Mouse (Mus musculus): Measurements from ENCODE around the gene Pde6g.

Gene Pde6g

DNA sequence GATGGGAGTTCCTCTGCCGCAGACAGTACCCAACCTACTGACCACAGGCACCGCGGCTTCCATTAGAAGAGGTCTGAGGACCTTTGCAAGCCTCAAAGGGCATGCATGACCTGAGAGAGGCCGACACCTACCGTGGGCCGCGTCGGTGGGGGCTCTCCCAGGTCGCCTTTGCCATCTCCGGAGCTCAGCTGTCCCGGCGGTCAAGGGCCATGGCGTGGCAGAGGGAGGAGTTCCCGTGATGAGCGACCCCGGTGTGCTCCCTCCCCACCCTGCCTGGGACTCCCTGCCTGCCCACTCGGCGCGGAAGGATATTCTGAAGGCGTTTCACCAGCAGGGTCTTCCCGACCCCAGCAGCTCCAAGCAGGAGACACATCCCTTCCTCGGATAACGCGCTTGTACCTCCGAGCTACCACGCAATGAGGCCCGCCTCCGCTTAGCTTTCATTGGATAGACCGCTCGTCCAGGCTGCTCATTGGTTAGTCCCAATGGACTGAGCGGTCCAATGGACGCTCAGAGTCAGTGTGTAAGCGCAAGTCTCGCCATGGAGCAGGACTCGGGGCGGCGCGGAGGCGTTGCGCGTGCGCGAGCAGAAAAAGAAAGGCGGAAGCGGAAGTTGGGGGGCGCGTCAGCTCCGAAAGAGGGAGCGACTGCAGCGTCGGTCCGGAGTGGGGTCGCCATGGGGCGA, 13.9 kb upstream of the Pde6g start, which contains the start of gene Arl16:
Arl16 (minus strand) TSS at position 557 of the 685 bp plus-strand sequence.
- DNase-seq (ENCODE audit: extremely low spot score), result peak; percentile 97

DNA sequence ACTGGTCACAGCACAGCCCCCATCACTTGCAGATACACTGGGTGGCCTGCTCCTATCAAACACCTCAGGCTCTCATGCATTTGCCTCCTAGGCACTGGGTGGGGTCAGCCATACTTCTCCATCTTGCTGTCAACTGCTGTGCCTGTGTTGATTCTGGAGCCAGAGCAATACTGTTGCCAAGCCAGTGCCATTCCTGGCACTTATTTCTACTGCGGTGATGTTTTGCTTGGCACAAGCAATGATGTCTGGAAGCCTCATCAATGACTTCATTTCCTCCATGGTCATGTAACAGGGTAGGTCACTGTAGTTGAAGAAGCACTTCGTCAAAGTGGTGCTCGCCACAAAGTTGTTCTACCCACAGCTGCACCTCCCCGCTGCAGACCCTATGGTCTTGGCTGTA, 12.2 kb upstream of the Pde6g start:
- DNase-seq (ENCODE audit: extremely low spot score), result no peak

DNA sequence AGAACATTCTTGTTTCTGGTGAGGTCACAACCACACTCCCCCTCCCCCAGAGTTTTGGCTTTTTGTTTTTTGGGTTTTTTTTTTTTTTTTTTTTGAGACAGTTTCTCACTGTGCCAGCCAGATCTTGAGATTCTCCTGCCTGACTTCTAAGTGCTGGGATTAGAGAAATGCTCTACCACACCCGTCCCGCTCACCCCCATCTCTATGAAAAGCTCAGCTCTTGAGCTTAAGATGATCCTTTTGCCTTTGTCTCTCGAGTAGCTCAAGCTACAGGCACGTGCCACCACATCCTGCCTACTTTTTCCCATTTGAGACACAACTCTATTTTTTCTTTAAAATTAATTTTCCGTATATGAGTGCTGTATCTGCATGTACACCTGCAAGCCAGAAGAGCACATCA, 11.1 kb upstream of the Pde6g start:
- no peak for DNase-seq (ENCODE audit: extremely low spot score)

DNA sequence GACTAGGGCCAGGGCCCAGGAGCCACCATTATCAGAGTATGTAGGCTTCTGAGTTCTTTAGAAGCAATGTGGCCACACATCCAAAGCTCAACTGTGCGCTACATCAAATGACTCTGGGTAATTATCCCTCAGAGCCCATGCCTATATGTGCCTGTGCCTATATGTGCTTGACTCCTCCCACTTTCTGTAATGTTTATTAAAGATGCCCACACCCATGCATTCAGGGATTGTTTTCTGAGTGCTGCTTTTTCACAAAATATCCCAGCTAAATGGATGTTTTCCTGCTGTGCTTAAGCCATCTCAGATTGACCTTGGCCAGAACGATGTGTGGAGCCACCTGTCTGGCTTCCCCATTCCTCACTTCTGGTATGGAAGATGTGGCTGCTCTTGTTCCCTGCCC, 10.2 kb upstream of the Pde6g start:
- DNase-seq (ENCODE audit: extremely low spot score), result no peak

DNA sequence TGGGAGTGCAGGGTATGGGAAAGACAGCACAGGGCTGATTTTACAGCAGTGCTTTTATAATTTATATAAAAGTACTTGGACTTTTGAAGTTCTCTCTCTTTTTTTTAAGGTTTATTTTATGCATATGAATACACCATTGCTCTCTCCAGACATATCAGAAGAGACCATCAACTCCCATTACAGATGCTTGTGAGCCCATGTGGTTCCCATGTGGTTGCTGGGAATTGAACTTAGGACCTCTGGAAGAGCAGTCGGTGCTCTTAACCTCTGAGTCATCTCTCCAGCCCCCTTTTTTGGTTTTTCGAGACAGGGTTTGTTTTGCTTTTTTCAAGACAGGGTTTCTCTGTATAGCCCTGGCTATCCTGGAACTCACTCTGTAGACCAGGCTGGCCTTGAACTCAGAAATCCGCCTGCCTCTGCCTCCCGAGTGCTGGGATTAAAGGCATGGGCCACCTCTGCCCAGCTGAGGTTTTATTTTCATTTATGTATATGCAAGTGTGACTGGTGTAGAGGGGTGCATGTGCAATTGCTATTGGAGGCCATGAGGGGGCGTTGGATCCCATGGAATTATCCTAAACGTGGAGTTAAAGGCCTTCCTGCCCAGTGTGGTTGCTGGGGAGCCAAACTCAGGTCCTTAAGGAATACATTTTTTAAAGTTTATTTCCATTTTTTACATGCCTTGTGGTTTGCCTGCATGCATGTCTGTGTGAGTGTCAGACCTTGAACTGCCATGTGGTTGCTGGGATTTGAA, 5.7 kb upstream of the Pde6g start:
- DNase-seq (ENCODE audit: extremely low spot score), result no peak

DNA sequence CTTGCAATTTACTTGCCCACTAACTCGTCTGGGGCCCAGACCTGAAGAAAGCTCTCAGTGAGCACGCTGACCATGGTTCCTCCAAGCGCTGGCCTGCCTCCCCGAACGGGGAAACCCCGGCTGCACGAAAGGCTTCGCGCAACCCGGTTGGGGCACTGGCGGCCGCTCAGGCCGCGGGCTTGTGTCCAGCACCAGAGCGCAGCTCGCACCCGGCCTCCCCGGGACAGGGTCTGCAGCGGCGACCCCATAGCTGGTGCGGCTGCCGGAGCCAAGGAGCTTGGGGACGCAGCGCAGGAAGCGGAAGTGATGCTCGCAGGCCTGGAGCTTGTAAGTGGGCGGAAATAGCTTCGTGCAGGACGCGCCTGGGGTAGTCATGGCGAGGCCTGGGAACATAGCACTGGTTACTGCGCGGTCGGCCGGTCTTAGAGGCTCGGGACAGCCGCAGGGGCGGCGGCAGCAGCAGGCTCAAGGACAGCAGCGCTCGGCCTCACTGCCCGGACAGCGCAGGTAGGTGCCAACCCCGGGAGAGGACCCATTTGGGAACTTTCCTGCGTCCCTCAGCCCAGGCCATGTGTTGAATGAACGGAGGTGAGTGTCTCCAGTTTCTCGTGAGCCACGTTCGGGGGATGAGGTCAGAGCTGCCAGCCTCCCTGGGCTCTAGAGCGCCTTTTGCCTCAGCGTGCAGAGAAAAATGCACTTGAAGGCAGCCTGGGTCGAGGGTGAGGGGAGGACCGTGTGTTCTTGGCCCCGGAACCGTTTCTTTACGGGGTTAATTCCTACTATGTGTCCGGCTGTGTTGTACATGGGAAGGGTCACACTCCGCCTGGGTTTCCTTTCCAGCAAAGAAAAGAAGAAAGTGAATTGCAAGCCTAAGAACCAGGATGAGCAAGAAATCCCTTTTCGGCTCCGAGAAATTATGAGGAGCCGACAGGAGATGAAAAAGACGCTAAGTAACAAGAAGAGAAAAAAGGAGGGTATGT, 4.8 kb upstream of the Pde6g start, which contains the start of the genes Oxld1 and Ccdc137:
Oxld1 (minus strand) TSS at position 297 of the 980 bp plus-strand sequence.
Ccdc137 (plus strand) TSS at position 344 of the 980 bp plus-strand sequence.
- peak; percentile 85 for DNase-seq (ENCODE audit: extremely low spot score)

DNA sequence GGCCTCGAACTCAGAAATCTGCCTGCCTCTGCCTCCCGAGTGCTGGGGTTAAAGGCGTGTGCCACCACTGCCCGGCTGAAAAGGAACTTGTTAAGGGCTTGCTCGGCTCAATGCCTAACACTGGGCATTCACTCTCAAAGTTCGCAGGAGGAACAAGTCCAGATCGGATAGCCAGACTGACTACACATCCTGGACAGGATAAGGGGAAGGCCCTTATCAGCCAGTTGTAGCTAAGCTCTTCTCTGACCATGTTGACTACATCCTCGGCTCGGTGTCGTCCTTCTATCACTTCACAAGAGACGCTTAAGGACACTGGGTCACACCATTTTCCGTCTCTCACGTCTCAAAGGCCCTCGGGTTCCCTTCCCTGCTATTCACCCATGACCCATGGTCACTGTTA, 4.1 kb upstream of the Pde6g start:
- no peak for DNase-seq (ENCODE audit: extremely low spot score)

DNA sequence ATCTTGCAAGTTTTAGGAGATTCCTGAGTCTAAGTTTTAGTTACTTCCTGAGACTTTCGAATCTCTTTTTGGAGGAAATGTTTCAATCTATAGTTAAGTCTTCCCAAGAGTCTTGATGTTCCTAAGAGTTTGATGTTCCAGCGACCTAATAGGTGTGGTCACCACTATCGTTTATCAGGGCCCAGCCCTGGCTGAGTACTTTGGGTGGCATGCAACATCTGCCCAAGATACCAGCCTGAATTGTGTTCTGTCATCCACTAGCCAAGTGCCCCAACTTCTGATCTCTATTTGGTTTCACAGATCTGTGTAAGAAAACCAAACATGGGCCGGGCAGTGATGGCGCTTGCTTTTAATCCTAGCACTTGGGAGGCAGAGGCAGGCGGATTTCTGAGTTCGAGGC, 2.1 kb upstream of the Pde6g start:
- DNase-seq (ENCODE audit: extremely low spot score), result no peak

DNA sequence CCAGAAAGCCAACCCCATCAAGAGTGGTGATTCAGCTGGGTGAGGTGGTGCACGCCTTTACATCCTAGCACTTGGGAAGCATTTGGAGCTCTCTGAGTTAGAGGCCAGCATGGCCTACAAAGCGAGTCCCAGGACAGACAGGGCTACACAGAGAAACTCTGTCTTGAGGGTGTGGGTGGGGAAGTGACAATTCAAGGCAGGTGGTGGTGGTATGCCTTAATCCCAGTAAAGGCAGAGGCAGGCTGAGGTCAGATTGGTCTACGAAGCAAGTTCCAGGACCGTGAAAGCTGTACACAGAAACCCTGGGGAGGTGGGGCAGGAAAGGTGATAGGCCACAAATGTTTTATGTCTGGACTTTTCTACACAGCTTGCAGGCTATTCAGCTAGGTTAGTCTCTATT, 1.7 kb upstream of the Pde6g start:
- DNase-seq (ENCODE audit: extremely low spot score), result no peak

DNA sequence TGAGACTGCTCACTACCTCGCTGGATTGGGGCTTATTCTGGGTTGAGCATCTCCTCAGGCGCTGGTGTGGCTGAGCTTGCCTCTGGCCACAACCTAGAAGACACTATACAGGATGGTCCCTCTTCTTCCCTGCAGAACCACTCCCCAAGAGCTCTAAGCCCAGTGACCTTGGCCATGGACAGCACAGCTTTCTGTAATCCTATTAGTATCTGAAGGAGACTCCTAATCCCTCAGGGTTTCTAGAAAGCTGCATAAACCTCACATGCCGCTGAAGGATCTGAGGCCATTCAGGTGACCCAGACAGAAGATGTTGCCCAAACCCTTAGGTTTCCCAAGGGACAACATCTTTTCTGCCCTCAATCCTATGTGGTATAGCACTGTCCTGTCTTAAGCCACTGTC, 1.1 kb downstream of the Pde6g start:
- no peak for DNase-seq (ENCODE audit: extremely low spot score)

DNA sequence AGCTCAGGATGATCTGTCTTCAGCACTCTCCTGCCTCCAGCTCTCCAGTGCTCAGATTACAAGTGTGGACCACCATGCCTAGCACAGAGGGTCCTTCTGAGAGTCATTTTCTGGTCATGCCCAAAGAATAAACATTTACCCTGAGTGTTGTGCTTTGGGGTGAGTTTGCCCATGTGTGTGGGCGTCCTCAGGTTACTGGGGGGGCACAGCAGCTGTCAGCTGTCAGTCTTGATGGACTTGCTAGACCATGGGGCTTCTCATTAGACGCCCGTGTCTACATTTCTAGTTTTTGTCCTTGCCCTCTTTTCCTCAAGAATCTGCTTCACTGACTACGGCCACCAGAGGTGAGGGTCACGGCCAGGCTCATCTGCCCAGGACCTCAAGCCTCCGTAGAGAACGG, 6.1 kb downstream of the Pde6g start:
- no peak for DNase-seq (ENCODE audit: extremely low spot score)

DNA sequence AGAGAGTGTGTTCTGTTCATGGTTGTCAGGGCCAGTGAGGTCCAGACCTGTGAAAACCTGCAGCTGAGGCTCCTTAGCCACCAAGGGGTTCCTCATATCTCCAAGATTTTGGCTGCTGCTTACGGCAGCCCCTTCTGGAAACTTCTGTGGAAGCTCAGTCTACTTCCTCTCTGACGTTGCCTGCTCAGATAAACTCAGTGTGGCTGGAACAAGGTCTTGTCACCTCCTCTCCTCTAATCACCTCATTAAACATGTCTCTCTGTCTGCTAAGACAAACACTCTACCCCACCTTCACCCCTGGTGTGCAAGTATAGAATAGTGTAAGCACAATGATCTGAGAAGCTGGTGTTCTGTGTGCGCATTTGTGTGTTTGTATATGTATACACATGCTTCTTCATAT, 7.8 kb downstream of the Pde6g start:
- DNase-seq (ENCODE audit: extremely low spot score), result no peak

DNA sequence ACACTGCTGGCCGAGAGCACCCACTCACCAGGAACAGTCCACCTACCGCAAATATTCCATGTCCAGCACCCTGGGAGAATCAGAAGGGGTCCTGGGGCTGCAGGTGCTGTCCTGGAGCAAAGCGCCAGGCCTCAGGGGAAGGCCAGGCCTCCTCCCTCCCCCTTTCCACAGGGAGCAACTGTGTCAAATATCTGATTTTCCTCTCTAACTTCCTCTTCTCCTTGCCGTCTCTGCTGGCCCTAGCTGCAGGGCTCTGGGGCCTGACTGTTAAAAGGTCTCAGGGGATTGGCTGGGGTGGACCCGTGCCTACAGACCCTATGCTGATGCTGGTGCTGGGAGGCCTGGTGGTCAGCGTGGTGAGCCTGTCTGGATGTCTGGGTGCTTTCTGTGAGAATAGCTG, 9.2 kb downstream of the Pde6g start:
- no peak for DNase-seq (ENCODE audit: extremely low spot score)

DNA sequence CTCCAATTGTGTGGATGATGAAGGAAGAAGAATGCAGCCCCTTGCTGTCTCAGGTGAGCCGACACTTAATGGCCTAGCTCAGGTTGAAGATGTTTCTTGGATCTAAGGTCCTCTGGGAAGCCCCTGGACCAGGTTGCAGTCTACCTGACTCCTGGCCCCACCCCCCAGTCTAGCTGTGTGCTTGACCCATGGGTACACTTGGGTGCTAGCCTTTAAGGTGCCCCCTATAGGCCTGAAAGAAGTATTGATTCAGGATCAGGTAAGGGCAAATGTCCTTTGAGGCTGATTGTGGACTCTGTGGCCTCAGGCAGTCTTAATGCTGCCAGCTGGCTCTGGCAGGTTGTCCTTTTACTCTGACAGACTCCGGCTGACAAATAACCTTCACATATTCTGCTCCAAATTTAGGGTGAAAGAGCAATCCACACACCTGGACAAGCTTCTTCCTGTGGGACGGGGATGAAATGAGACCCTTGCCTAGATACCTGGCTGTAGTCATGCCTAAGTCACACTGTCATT, 10.5 kb downstream of the Pde6g start:
- no peak for DNase-seq (ENCODE audit: extremely low spot score)

DNA sequence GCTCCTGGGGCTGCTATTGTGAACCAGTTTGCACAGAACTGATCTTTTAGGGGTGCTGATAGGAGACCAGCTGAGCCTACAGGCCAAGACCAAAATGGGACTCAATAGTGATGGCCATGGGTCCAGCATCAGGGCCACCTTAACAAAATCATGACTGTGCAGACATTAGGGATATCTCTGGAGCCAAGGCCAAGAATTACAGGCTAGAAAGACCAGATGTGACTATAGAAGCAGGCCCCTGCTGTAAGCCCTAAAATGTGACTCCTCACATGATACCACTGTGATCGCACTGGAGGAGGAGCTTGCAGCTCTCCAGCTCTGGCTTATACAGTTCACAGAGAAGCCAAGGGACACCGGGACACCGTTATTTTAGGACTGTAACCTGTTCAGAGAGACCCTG, 11.0 kb downstream of the Pde6g start, which contains the start of gene Tspan10:
Tspan10 (plus strand) TSS at position 301 of the 400 bp plus-strand sequence.
- DNase-seq (ENCODE audit: extremely low spot score), result no peak

DNA sequence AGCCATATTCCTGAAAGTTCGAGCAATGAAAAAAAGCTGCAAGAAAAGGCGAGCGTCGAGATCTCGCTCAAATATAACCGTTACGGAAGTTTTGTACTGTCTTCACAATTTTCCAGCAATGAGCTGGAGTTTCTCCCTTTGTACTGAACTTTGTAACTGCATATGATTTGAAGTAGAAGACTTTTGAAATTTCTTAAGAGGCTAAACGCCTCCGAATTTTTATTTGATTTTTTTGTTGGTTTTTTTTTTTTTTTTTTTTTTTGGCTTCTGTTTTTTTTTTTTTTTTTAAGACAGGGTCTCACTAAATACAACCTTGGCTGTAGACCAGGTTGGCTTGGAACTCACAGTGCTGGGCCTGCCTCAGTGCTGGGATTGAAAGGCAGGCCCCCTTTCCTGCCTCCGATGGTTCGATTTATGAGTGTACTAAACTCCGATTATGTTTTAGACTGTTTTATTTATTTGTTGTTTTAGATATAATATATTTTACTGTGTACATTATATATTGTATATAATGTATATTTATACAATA, 15.4 kb downstream of the Pde6g start:
- DNase-seq (ENCODE audit: extremely low spot score), result no peak

DNA sequence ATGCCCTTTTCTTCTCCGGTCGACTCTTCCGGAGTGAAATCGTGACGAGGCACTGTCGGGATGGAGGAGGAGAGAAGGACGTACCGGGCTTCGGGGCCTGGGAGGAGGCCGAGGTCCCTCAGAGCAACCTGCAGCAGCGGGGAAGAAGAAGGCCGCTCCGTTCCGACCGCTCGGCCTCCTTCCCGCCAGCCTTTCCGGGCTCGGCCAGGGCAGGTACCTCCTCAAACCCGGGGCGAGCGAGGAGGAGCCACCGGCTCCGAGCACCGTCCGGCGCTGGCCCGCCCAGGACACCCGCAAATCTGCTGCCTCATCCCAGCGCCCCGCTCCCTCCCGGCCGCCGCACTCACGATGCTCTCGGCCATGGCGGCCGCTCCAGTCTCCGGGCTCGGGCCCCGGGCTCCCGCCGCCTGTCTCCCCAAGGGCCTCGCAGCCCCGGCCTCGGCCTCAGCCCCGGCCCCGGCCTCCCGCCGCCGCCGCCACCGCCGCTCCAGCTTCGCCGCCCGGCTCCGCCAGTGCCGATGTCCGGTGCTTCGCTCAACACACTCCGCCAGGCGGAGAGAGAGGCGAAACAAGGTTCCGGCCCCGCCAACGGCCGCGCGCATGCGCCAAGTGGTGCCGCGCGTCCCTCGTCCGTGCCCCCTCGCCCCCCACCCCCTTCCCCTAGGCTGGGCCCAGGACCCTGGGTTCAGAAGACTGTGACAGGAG, 16.0 kb downstream of the Pde6g start, which contains the start of gene Nploc4:
Nploc4 (minus strand) TSS at position 557 of the 705 bp plus-strand sequence.
- DNase-seq (ENCODE audit: extremely low spot score), result peak; percentile 95

DNA sequence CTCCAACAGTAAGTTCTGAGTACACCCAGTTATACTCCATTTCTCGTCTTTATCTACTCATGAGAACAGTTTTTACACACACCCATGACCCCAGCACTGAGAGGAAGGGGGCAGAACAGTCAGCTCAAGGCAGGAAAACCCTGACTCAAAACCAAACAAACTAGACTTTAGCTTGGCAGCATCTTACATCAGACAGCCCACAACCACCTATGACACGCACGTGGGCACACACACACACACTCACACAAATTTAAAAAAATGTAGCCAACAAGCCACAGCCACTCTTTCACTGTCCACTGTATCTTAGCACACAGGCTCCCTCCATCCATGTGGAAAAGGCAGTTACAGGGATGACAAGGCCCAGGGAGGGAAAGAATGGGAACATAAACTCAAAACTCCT, 26.6 kb downstream of the Pde6g start:
- no peak for DNase-seq (ENCODE audit: extremely low spot score)

DNA sequence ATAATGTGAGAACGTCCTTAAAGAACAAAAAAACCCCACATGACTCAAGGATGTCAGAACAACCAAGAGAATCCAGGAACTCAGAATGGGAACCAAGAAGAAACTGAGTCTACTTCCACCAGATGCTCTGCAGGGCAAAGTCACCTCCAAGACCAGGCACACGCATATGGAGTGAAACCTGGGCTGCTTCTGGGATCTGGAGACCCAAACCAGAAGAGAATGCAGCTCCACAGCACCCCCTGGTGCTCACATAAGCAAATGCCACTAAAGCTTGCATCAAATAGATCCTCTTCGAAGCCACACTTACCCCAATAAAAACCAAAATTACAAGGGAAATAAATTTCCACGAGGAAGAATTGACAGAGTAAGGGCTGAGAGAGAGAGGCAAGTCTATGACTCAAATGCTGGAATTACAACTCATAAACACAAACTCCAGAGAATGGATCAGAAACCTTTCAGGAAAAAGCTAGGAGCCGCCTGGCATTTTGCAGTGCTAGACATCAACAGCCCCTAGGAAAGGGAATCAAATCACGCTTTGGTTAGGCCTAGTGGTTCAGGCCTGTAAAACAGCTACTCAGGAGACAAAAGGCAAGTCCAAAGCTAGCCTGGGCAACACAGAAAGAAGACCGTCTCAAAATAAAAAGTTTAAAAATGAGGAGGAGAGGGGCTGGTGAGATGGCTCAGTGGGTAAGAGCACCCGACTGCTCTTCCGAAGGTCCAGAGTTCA, 29.6 kb downstream of the Pde6g start:
- DNase-seq (ENCODE audit: extremely low spot score), result peak; percentile 50

Measured in embryo, embryonic 9.5 days (tissue).